Mouse (Mus musculus): ENCODE data around the gene Atp6v0a1. TPM values are rescaled to one million over a fixed set of nuclear protein-coding genes. Genes with fewer than 3 reads are reported as not detected.
"Not testable (repeated sequence)": the region's sequence is repeated elsewhere in the genome, so short reads cannot be mapped to it uniquely, and the experiment has no call there.

Gene Atp6v0a1
- total RNA-seq, 2 experiments from 2014 or later: 439 to 446 TPM

- DNase-seq (ENCODE audit: low spot score in 2 of 2): peak; percentile 9 to 15
- intact Hi-C loops (cut with DNase I): loop anchor here (10.0 kb wide), 1 partner anchor 195 kb away; the partner anchor contains the start of genes Ccr10, Cntnap1 and Plekhh3
These were observed 29.4 kb upstream of the Atp6v0a1 start for GRCm38 (mm10) chr11:100979887-100980286.

GRCm38 (mm10) chr11:100980438-100980837, 28.8 kb upstream of the Atp6v0a1 start:
- intact Hi-C loops (cut with DNase I): loop anchor here (10.0 kb wide), 1 partner anchor 194 kb away; the partner anchor contains the start of genes Ccr10, Cntnap1 and Plekhh3
- no peak for DNase-seq (ENCODE audit: low spot score in 2 of 2)

GRCm38 (mm10) chr11:100981236-100981635, 28.0 kb upstream of the Atp6v0a1 start:
- intact Hi-C loops (cut with DNase I): loop anchor here (10.0 kb wide), 1 partner anchor 194 kb away; the partner anchor contains the start of genes Ccr10, Cntnap1 and Plekhh3
- DNase-seq (ENCODE audit: low spot score in 2 of 2): no peak

- intact Hi-C loops (cut with DNase I): loop anchor here (2.0 to 10.0 kb wide), 3 partner anchors 29 to 193 kb away; partner anchors contain the start of genes Ccr10, Cntnap1 and Plekhh3
- DNase-seq (ENCODE audit: low spot score in 2 of 2): no peak
These were observed 27.2 kb upstream of the Atp6v0a1 start for GRCm38 (mm10) chr11:100982087-100982486.

GRCm38 (mm10) chr11:100983125-100983777, 26.0 kb upstream of the Atp6v0a1 start:
- DNase-seq (ENCODE audit: low spot score in 2 of 2): peak; percentile 56 to 63
- intact Hi-C loops (cut with DNase I): loop anchor here (2.0 to 10.0 kb wide), 3 partner anchors 28 to 192 kb away; partner anchors contain the start of genes Ccr10, Cntnap1 and Plekhh3

GRCm38 (mm10) chr11:100983778-100984131, 25.5 kb upstream of the Atp6v0a1 start:
- intact Hi-C loops (cut with DNase I): loop anchor here (2.0 to 10.0 kb wide), 3 partner anchors 27 to 191 kb away; partner anchors contain the start of genes Ccr10, Cntnap1 and Plekhh3
- DNase-seq (ENCODE audit: low spot score in 2 of 2): no peak

- no peak for DNase-seq (ENCODE audit: low spot score in 2 of 2)
- intact Hi-C loops (cut with DNase I): loop anchor here (10.0 kb wide), 1 partner anchor 189 kb away; the partner anchor contains the start of genes Ccr10, Cntnap1 and Plekhh3
These were observed 23.6 kb upstream of the Atp6v0a1 start for GRCm38 (mm10) chr11:100985607-100986006.

- intact Hi-C loops (cut with DNase I): loop anchor here (10.0 kb wide), 1 partner anchor 186 kb away; the partner anchor contains the start of genes Ccr10, Cntnap1 and Plekhh3
- DNase-seq (ENCODE audit: low spot score in 2 of 2): no peak
These were observed 20.6 kb upstream of the Atp6v0a1 start for GRCm38 (mm10) chr11:100988674-100989073.

GRCm38 (mm10) chr11:100989666-100990065, 19.6 kb upstream of the Atp6v0a1 start:
- intact Hi-C loops (cut with DNase I): loop anchor here (10.0 kb wide), 1 partner anchor 185 kb away; the partner anchor contains the start of genes Ccr10, Cntnap1 and Plekhh3
- no peak for DNase-seq (ENCODE audit: low spot score in 2 of 2)

- intact Hi-C loops (cut with DNase I): no loop called here
- no peak for DNase-seq (ENCODE audit: low spot score in 2 of 2)
These were observed 18.2 kb upstream of the Atp6v0a1 start for GRCm38 (mm10) chr11:100991027-100991534.

- no peak for DNase-seq (ENCODE audit: low spot score in 2 of 2)
- intact Hi-C loops (cut with DNase I): no loop called here
These were observed 15.8 kb upstream of the Atp6v0a1 start for GRCm38 (mm10) chr11:100993437-100993836.

- intact Hi-C loops (cut with DNase I): no loop called here
- no peak for DNase-seq (ENCODE audit: low spot score in 2 of 2)
These were observed 15.0 kb upstream of the Atp6v0a1 start for GRCm38 (mm10) chr11:100994233-100994632.

GRCm38 (mm10) chr11:100994655-100995054, 14.6 kb upstream of the Atp6v0a1 start:
- no peak for DNase-seq (ENCODE audit: low spot score in 2 of 2)
- intact Hi-C loops (cut with DNase I): no loop called here

GRCm38 (mm10) chr11:100996501-100996900, 12.8 kb upstream of the Atp6v0a1 start:
- no peak for DNase-seq (ENCODE audit: low spot score in 2 of 2)
- intact Hi-C loops (cut with DNase I): no loop called here

GRCm38 (mm10) chr11:100998836-100999235, 10.4 kb upstream of the Atp6v0a1 start:
- no peak for DNase-seq (ENCODE audit: low spot score in 2 of 2)
- intact Hi-C loops (cut with DNase I): no loop called here

- intact Hi-C loops (cut with DNase I): no loop called here
- DNase-seq (ENCODE audit: low spot score in 2 of 2): no peak
These were observed 10.0 kb upstream of the Atp6v0a1 start for GRCm38 (mm10) chr11:100999254-100999653.

- intact Hi-C loops (cut with DNase I); DNase-seq (ENCODE audit: low spot score in 2 of 2): not testable (repeated sequence)
These were observed 7.2 kb upstream of the Atp6v0a1 start for GRCm38 (mm10) chr11:101001875-101002552.

GRCm38 (mm10) chr11:101003025-101003685, 6.1 kb upstream of the Atp6v0a1 start:
- intact Hi-C loops (cut with DNase I): no loop called here
- no peak for DNase-seq (ENCODE audit: low spot score in 2 of 2)

- DNase-seq (ENCODE audit: low spot score in 2 of 2): no peak
- intact Hi-C loops (cut with DNase I): no loop called here
These were observed 826 bp upstream of the Atp6v0a1 start for GRCm38 (mm10) chr11:101008206-101009045.

Data from left cerebral cortex, postnatal 36 days (tissue).